Comparison of ENCODE assay signal across 17 mouse cellular contexts in genomic region chr13:40710062-40710342, GRCm38 (mm10). TPM values are rescaled to one million over a fixed set of nuclear protein-coding genes. Genes with fewer than 3 reads are reported as not detected.
DNase-seq lines count a peak whose midpoint lies in the region; ATAC-seq lines count a peak whose summit lies in the region.
"Had no signal": no experiment of that assay in that cellular context is flagged by ENCODE, and none has a peak within 500 bp of the region (broad histone marks: within the 10 kb centered on the region; RNA-seq: fewer than 3 reads in every experiment).

No protein-coding gene starts in this region.

- H3K27me3 ChIP-seq in limb, embryonic 11.5 days (ENCODE audit: control insufficient read depth, insufficient read depth, low read length): peaks cover 65% of the 10 kb centered on the region

- H3K4me3 ChIP-seq in limb, embryonic 11.5 days (ENCODE audit: low read depth, low read length): no peak overlapping the region

- peak; percentile 84 for DNase-seq in heart, adult 11 months
- no peak for DNase-seq in heart, postnatal 36 days
- DNase-seq in retina, postnatal 1 day: peak; percentile 17
- DNase-seq in retina, embryonic 14.5 days (ENCODE audit: low spot score): no peak
- peak; percentile 54 for DNase-seq in limb, embryonic 11.5 days (ENCODE audit: low spot score)
- DNase-seq in cerebellum, postnatal 36 days: no peak
- DNase-seq in right cerebral cortex, postnatal 36 days (ENCODE audit: low spot score in 2 of 2): no peak
- DNase-seq: adrenal gland, postnatal 36 days; cerebellum, adult 2 months; gastrocnemius, postnatal 10 days; heart, postnatal 10 days; kidney, adult 9 months; kidney, postnatal 36 days; lung, adult 2 months; lung, postnatal 4 days had no signal

- no peaks in the 10 kb centered on the region for H3K9me3 ChIP-seq in limb, embryonic 11.5 days (ENCODE audit: control insufficient read depth, low read length)

- H3K27ac ChIP-seq in limb, embryonic 11.5 days (replicated peaks; ENCODE audit: low read depth, low read length): no peak overlapping the region

- no peak overlapping the region for H3K9ac ChIP-seq in limb, embryonic 11.5 days (ENCODE audit: low read length)

- no peak for ATAC-seq in limb, embryonic 11.5 days (ENCODE audit: insufficient number of reproducible peaks, low FRiP score, low TSS enrichment, low read depth)
- no peak for ATAC-seq in activated CD4-positive, CD25-positive, alpha-beta regulatory T cell, adult 4 months

- intact Hi-C loops in heart, postnatal 36 days (cut with DNase I): no loop called here

- H3K4me2 ChIP-seq in limb, embryonic 11.5 days (ENCODE audit: low read depth, severe bottlenecking): no peak overlapping the region
- H3K4me2 ChIP-seq: liver, embryonic 11.5 days had no signal

- under 1% methylated on average over 11 of the region's 11 CpGs for WGBS in limb, embryonic 11.5 days

- peaks cover 15% of the 10 kb centered on the region for H3K4me1 ChIP-seq in limb, embryonic 11.5 days (ENCODE audit: control insufficient read depth, insufficient read depth, low read length)

- no peaks in the 10 kb centered on the region for H3K36me3 ChIP-seq in limb, embryonic 11.5 days (ENCODE audit: control insufficient read depth, insufficient read depth, low read length)

RNA-seq across cellular contexts. Expression of gene Tfap2a, which starts 28.2 kb away (rescaled TPM):
- total RNA-seq in heart, postnatal 36 days (2021): under 1 TPM; 0.11 to 0.36 TPM
- 7.2 and 7.3 TPM in 2 replicates for polyA plus RNA-seq in limb, embryonic 11.5 days (2014; fragmentation: Nextera tagmentation; extraction: Ambion mirVana)
- polyA plus RNA-seq in activated CD4-positive, CD25-positive, alpha-beta regulatory T cell, adult 4 months (2017; shearing (Covaris generic)): not detected

Comparison
In these comparisons a context has a peak if more than half of its experiments do, and no peak if none do; other contexts are left out.
1. DNase-seq: peak in heart, adult 11 months (single experiment), retina, postnatal 1 day (single experiment) and limb, embryonic 11.5 days (single experiment); none in heart, postnatal 36 days (0 of 2), retina, embryonic 14.5 days (single experiment), cerebellum, postnatal 36 days (0 of 2) and right cerebral cortex, postnatal 36 days (0 of 2).